Mouse (Mus musculus) thymus, postnatal 25 days (tissue): ENCODE data around the gene Dus3l.

ENCODE experiments used
- DNase-seq: peaks from one replicate; pipeline ENCODE4 v3.0.0; 2022

The Dus3l gene

DNA sequence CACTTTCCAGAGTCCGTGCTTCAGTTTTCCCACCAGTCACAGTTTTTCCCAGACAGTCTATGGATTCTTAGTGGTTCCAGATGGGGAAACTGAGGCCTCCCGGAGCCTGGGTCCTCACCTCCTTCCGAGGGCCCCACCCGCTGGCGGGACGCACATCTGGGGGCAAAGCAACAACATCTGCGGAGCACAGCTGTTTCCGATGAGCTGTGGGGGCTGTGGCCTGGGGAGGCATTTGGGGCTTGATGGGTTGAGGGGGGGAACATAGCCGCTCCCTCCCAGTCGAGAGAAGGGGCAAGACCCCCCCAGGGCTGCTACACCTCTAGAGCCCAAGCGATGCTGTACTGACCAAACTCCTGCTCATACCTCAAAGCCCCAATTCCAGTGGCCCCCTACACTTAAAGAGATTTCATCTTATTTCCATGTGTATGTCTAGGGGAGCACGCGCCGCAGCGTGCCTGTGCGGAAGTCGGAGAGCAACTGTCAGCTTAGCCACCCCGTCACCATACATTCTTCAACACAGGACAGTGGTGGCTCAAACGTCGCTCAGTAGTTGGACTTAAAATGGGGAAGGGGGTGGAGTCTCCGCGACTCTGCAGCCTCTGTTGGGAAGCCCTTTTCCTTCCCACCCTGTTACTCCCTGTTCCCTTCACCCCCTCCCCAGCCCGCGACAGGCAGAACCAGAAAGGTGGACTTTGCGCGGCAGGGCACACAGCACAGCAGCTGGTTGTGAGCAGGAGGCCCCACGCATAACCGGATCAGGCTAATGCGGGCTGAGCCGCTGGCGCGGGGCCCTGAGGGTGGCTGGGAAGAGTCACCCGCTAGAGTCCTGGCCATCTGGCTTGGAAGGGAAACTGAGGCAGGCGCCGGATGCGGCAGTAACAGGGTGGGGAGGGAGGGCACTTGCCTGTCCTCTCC lies 10.0 kb upstream of the Dus3l start:
- peak; percentile 27 for DNase-seq

DNA sequence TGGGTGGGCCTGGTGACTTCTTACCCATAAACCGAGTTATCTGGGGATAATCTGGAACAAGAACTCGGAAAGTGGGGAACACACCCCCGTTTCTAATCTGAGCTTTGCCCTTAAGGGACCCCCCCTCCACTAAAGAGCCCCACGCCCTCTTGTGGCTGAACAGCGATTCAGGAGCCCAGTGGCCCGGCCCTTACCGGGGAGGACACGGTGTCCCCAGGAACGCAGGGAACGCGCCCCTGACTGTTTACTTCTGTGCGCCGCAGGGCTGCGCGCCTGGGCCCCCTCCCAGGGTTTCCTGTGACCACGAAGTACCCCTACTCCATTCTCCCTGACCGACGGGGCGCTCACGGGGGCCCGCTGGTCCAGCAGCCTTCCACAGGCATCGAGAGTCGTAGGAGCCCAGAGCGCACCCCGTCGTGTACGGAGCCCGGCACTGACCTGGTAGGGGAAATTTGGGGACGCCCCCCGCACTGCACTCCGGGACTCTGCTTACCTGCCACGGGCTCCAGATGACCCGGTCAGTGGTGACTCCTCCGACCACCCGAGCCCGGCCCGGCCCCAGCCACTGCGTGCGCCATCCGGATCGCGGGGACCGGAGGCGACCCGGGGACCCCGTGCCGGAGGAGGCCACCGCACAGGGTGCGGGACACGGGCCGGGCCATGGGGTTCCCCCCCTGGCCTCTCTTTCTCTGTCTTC lies 7.7 kb upstream of the Dus3l start:
- DNase-seq, result peak; percentile 47

DNA sequence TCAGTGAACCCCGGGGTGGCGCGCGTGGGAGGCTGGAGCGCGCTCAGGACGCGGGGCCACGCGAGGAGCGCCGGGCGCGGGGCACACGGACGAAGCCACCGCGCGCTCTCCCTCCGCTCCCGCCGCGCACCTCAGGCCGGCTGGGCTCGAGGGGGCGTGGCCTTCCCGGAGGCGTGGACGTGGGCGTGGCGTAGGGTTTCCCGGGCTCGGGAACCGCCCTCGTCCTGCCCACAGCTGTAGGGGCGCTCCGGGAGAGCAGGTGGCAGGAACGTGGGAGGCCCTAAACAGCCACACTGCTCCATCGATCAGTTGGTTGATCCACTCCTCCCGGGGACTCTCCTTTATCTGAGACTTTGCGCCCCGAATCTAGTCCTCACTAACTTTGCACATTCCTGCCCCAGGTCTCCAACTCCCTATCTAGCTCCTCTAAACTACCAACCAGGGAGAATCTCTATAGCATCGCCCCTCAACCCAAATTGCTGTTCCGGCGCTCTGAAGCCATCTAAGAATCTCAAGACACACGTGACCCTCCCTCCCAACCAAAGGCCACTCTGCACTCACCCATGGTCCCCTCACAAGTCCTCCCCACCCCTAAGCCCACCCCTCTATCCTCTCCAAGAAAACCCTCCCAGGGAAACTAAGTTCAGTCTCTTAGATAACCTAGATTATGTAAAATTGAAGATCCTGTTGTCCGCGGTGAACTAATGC lies 7.0 kb upstream of the Dus3l start, which contains the start of gene Nrtn:
TSS of gene Nrtn (minus strand) at position 115 of the 708 bp plus-strand sequence.
- peak; percentile 87 for DNase-seq

DNA sequence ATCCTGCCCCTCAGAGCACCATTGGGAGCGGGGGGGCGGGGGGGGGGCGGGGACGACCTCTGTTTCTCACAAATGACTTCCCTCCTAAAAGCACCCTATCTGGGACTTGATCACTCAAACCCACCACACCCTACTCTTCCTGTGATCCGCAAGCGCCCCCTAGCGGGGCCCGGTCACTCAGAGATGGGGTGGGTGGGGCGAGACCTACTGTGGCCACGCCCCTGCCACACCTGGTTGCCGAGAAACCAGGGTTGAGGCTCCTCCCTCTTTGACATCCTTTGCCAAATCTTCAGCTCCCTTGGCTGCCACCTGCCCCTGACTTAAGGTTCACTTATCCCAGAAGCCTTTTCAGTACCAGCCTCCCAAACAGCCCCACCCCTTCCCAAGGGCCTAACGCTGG lies 6.4 kb upstream of the Dus3l start:
- peak; percentile 89 for DNase-seq

DNA sequence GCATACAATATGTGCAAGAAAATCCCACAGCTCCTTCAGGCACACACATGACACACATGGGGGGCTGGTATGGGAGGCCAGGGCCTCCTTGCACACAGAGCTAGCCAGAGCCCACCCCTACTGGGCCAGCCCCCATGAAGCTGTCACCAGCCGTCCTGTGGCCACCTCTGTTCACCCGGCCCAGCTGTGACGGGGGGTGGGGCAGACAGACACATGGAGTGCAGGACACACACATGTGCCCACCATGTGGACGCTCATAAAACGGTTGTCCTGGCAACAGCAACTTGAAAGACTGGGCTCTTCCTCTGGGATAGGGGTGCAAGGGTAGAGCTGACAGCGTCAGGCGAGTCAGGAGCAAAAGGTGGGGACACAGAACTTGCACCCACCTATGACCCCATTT lies 5.3 kb upstream of the Dus3l start:
- DNase-seq, result no peak

- DNase-seq, result no peak
Measured at GRCm38 (mm10) chr17:56761077-56761476, 3.5 kb upstream of the Dus3l start.

GRCm38 (mm10) chr17:56761991-56762410 lies 2.6 kb upstream of the Dus3l start:
- peak; percentile 94 for DNase-seq

DNA sequence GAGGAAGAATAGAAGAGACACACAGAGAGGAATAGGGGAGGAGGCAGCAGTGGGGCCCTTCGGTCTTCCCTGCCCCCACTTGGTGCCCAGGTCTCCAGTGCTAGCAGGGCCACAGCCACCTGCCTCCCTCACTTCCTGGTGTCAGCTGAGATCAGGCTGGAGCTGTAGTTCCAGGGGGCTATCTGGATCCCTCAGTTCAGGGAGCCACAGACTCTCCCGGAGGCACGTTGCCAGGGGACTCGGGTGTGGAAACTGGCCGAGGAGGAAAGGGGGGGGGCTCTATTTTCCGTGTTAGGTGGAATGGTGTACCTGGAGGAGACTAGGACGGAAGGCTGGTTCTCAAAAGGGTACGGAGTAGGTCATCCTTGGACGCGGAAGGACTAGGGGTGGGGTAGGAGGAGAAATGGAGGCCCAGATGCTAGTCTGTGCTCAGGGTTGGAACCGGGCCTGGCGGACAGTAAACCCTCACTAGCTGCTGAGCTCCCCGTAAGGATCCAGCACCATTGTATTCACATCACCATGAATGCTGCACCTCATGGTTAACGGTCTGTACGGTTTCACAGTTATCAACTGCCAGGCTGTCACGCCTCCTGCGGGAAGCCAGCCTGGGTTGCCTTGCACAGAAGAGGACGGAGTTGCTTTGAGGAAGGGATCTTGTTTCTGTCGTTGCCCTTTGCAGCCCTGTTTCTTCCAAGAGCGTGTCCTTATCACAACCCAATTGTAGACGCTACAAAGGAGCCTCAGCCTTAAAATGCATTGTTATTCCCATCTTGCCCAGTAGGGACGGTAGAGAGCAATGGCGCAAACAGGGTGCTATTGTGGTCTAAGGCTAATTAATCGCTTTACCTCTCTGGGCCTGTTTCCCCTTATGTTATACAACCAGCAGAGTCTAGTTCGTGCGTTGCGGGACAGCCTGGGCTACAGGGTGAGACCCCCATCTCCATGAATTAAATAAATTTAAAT lies 1.5 kb upstream of the Dus3l start:
- peak; percentile 72 for DNase-seq

DNA sequence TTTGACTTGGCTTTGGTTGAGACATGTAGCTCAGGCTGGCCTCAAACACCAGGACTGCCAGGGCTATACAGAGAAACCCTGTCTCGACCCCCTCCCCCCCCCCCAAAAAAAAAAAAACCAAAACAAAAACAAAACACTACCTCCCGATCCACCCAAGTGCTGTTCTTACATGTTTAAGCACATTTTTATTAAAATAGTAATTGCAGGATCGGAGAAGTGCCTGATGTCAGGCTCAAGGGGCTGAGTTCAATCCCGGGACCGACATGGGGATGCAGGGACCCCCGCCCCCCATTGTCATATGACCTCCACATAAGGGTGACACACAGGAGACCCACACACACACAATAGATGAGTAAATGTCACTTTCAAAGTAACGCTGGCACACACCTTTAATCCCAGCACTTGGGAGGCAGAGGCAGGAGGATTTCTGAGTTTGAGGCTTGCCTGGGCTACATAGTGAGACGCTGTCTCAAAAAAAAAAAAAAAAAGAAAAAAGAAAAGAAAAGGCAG lies 761 bp upstream of the Dus3l start:
- DNase-seq, result no peak

DNA sequence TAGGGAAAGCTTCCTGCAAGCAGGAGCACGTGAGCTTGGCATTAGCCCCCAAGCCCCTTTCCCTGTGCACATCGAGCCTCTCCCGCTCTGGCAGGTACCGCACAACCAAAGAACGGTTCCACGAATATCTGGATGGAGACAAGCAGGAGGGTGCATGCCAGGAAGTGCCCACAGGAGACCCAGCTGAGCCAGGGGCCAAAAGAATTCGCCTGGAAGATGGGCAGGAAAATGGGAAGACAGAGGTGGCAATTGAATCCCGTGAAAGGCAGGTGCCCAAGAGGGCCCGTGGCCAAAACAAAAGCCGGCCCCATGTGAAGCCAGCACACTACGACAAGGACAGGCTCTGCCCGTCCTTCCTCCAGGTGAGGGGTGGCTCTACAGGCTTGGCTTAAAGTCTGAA lies 874 bp downstream of the Dus3l start:
- DNase-seq, result no peak

- no peak for DNase-seq
Measured at GRCm38 (mm10) chr17:56766631-56767405, 2.3 kb downstream of the Dus3l start.

GRCm38 (mm10) chr17:56767531-56768135 lies 3.1 kb downstream of the Dus3l start:
- DNase-seq, result no peak

DNA sequence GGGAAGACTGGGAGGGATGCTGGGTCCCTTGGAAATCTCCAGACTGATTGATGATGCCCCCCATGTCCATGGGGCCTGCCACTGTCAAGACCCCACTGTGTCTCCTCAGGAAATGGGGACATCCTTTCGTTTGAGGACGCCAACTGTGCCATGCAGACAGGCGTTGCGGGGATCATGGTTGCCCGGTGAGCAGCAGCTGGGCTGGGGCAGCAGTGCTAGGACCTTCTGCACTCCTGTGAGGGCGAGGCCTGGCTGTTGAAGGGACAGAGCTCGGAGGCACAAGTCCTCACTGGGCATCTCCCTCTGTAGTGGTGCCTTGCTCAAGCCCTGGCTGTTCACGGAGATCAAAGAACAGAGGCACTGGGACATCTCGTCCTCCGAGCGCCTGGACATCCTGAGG lies 4.4 kb downstream of the Dus3l start:
- no peak for DNase-seq

- DNase-seq, result no peak
Measured at GRCm38 (mm10) chr17:56769950-56770349, 5.4 kb downstream of the Dus3l start, which contains the start of gene Prr22. Prr22 (plus strand) TSS chr17:56770250.

- peak; percentile 27 for DNase-seq
Measured at GRCm38 (mm10) chr17:56777568-56777967, 13.0 kb downstream of the Dus3l start.

- DNase-seq, result no peak
Measured at GRCm38 (mm10) chr17:56778779-56779362, 14.3 kb downstream of the Dus3l start.

- DNase-seq, result no peak
Measured at GRCm38 (mm10) chr17:56780291-56780978, 15.9 kb downstream of the Dus3l start.

GRCm38 (mm10) chr17:56788886-56789285 lies 24.3 kb downstream of the Dus3l start:
- DNase-seq, result no peak

GRCm38 (mm10) chr17:56789286-56789685 lies 24.7 kb downstream of the Dus3l start:
- no peak for DNase-seq

- DNase-seq, result no peak
Measured at GRCm38 (mm10) chr17:56792588-56792987, 28.0 kb downstream of the Dus3l start.
